Mouse (Mus musculus) ES-Bruce4 (cell line): Measurements from ENCODE around the gene Ccdc141.

Experiments
- CTCF ChIP-seq: IDR thresholded peaks from one replicate; pipeline ENCODE4 v1.8.1; 2011; ENCODE audit warnings: low read depth, low read length
- POLR2A ChIP-seq: IDR thresholded peaks from one replicate; pipeline ENCODE4 v1.8.1; 2011; ENCODE audit warnings: low read length; ENCODE audit not compliant: insufficient read depth

DNA sequence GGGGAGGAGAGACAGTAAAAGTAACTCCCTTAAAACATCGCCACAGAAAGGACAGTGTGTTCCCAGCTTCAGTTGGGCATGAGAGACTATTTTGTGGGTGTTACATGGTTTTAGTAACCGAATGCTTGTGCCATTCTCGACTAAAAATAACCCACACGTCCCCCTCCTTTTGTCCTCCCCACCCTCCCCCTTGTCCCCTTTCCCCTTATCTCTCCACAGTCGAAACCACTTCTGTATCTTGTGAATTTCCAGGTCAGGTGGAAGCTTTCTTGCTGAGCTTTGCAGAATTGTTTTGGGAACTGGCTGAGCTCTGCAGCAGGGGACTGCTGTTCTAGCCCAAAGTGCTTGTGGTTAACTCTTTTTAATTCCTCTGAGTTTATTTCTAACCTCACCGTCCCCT, 200.2 kb downstream of the Ccdc141 start:
- TF ChIP-seq POLR2A: no peak
- TF ChIP-seq CTCF: no peak
